Mouse (Mus musculus): ENCODE measurements around the gene Eif6. TPM values are rescaled to one million over a fixed set of nuclear protein-coding genes. Genes with fewer than 3 reads are reported as not detected.

Gene Eif6
- polyA plus RNA-seq, 1 experiment from 2014 or later, result 164 TPM

DNA sequence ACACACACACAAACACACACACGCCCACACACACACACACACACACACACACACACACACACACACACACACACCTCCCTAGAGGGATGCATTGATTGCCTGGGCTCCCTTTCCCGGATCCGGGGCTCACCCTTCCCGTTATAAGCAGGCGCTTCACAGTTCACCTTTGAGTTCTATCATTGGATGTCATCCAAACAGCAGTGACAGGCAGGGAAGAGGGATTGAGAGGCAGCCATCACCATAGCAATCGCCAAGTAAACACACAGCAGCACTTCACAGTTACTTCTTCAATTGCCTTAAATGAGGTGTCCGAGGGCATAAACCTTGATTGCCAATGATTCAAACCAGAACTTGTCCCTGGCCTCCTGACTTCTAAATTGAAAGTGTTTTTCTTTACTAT lies 47.7 kb downstream of the Eif6 start:
- H3K36me3 ChIP-seq (ENCODE audit: poor library complexity, severe bottlenecking), result no peaks in the 10 kb centered on the region
- no peak for ATAC-seq
- peaks cover 33% of the 10 kb centered on the region for H3K27me3 ChIP-seq
- 59% methylated on average over 7 of the region's 7 CpGs for WGBS
- no peak overlapping the region for H3K9ac ChIP-seq
- no peak overlapping the region for H3K4me3 ChIP-seq
- no peak overlapping the region for H3K27ac ChIP-seq
- H3K9me3 ChIP-seq (replicated peaks), result no peaks in the 10 kb centered on the region
- H3K4me2 ChIP-seq, result no peak overlapping the region
- peaks cover 28% of the 10 kb centered on the region for H3K4me1 ChIP-seq

DNA sequence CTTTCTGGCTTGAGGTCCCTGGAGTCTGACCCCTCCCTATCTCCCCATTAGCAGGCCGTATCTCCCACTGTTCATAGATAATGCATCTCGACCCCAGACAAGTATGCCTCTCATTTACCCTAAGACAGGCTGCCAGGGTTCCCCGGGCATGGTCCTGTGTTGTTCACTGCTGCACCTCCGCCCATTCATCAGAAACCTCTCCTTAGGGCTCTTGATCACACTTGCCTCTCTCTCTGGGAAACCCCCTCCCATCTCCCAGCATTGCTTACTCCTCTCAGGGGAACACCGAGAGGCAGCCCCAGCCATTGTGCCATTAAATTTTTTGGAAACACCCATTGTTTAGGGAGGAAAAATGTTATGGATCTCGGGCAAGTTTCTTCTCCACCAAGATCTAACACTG lies 48.7 kb downstream of the Eif6 start:
- WGBS, result 51% methylated on average over 6 of the region's 6 CpGs
- no peak overlapping the region for H3K9ac ChIP-seq
- no peak for ATAC-seq

DNA sequence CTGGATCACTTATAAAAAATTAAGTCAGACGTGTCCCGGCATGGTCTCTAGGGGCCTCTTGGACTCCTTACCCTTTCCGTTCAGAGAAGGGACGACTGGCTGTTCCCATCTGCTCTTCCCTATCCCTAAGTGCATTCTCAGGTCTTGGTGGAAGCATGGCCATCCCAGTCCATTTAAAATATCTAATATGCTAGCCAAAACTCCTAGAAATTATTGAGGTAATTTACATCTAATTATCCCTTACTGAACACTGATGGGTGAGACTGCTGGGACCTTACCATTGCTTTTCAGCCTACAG lies 49.1 kb downstream of the Eif6 start:
- H3K27ac ChIP-seq, result no peak overlapping the region; the same call in 1 of the 2 replicates
- H3K36me3 ChIP-seq (ENCODE audit: poor library complexity, severe bottlenecking), result no peaks in the 10 kb centered on the region
- no peaks in the 10 kb centered on the region for H3K9me3 ChIP-seq (replicated peaks)
- no peak overlapping the region for H3K4me3 ChIP-seq
- H3K27me3 ChIP-seq, result peaks cover 47% of the 10 kb centered on the region
- no peak for ATAC-seq
- no peak overlapping the region for H3K4me2 ChIP-seq
- H3K4me1 ChIP-seq, result peaks cover 28% of the 10 kb centered on the region
- no peak overlapping the region for H3K9ac ChIP-seq
- 81% methylated on average over 4 of the region's 4 CpGs for WGBS

More for the DNA sequence above, 48.7 kb downstream of the Eif6 start:
- Histone ChIP-seq H3K4me3 (no peak overlapping the region), H3K27me3 (peaks cover 44% of the 10 kb centered on the region), H3K4me2 (no peak overlapping the region), H3K36me3 (ENCODE audit: poor library complexity, severe bottlenecking) (no peaks in the 10 kb centered on the region), H3K4me1 (peaks cover 28% of the 10 kb centered on the region), H3K27ac (no peak overlapping the region; the same call in 1 of the 2 replicates), H3K9me3 (replicated peaks) (no peaks in the 10 kb centered on the region)

DNA sequence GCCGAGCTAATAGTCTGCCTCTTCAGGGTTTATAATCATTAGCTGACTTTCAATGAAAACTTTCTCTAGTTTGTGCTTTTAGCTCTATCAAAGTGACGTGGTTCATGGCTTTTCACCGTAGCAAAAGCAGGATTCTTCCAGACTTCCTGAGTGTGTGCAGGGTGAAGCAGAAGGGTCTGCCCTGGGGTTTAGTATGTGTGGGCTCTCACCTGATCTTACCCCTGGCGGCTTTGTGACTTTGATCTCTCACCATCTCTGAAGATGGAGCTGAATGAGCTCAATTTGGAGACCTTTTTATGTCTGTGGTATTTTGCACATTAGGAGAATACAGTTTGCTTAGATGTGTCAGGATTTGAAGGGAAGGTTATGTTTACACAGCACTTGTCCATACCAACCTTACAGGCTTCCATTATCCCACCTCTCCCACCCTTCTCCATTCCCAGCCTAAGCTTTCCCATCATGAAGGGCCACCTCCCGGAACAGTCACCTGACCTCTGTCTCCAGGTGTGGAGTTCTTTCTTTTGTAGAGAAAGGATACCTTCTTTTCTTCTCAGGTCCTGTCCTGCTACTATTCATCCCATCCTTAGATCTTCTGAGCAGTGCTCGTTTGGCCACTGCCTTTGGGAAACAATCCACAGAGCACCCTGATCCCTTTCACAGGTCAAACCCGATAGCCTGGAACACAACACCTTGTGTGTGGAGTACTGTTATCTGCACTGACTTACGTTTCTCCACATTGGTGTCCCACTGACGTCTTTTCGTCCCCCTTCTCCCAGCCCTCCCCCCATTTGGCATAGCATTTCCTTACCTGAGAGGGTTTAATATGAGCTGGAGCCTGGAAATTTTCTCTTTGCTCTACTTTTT lies 49.7 kb downstream of the Eif6 start:
- no peak overlapping the region for H3K9ac ChIP-seq
- no peak overlapping the region; the same call in 1 of the 2 replicates for H3K27ac ChIP-seq
- WGBS, result 72% methylated on average over 10 of the region's 10 CpGs
- peak overlapping the region; percentile 81 for H3K4me2 ChIP-seq
- no peak for ATAC-seq
- no peaks in the 10 kb centered on the region for H3K9me3 ChIP-seq (replicated peaks)
- H3K4me1 ChIP-seq, result peaks cover 28% of the 10 kb centered on the region
- H3K27me3 ChIP-seq, result peaks cover 47% of the 10 kb centered on the region
- H3K4me3 ChIP-seq, result peak overlapping the region; percentile 71; the same call in 1 of the 2 replicates
- no peaks in the 10 kb centered on the region for H3K36me3 ChIP-seq (ENCODE audit: poor library complexity, severe bottlenecking)

DNA sequence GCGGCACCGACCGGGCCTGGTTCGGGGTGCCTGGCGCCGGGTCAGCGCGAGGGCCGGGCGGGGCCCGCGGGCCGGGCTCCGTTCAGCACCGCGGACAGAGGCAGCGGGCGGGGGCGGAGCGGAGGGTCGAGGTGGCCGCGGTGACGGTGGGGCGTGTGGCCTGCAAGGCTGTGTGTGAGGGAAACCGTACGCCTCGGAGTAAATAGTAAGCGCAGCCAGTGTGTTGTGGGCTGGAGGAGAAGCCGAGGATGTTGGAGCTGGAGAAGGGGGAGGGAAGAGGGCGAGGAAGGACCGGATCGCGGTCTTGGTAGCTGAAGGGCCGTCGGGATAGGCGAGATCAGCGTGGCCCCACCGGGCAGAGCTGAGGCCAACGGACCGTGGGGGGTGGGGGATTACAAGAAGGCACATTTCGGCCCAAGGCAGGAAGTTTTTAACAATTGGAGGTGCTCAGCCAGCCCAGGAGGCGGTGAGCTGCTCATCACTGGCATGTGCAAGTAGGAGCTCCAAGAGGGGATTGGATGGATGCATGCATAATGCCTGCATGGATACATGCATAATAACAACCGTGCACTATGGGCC lies 51.0 kb downstream of the Eif6 start:
- Histone ChIP-seq H3K9me3 (replicated peaks) (no peaks in the 10 kb centered on the region), H3K4me2 (peak overlapping the region; percentile 81), H3K36me3 (ENCODE audit: poor library complexity, severe bottlenecking) (no peaks in the 10 kb centered on the region), H3K27me3 (peaks cover 47% of the 10 kb centered on the region), H3K4me3 (peak overlapping the region; percentile 71), H3K27ac (peak overlapping the region; percentile 61), H3K4me1 (peaks cover 28% of the 10 kb centered on the region), H3K9ac (peak overlapping the region; percentile 91)
- ATAC-seq, result peak; percentile 78
- under 1% methylated on average over 43 of the region's 44 CpGs for WGBS

DNA sequence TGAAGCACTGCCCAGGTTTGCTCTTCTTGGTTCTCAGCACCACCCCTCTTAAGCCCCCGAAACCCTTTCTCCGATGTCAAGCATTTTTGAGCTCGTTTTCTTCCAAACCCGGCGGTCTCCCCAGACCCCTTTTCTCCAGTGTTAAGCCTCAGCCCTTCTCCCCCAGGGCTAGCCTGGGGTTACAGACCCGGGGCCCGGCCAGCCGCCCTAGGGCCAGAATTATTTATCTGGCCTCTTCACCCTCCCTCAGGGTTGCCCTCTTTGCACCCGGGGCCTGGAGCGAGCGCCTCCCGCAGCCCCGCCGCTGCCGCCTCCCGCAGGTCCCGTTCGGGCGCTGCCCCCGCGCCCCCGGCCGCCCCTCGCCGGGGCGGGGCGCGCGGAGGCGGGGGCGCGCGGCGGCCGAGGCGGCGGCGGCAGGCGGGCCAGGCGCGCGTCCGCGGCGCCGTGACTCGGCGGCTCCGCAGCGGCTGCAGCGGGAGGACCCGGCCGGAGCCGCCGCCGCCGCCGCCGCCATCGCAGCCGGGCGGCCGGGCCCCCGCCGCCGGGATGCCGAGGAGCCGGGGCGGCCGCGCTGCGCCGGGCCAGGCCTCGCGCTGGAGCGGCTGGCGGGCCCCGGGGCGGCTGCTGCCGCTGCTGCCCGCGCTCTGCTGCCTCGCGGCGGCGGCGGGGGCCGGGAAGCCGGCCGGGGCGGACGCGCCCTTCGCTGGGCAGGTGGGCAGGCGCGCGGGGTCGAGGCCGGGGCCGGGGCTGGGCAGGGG lies 51.6 kb downstream of the Eif6 start, which contains the start of gene Mmp24:
Mmp24 (plus strand) TSS at position 416 of the 758 bp plus-strand sequence.
- peak within 1 kb of the TSS; percentile 81 for H3K4me2 ChIP-seq
- H3K9ac ChIP-seq, result peak within 1 kb of the TSS; percentile 91
- H3K4me1 ChIP-seq, result peaks cover 28% of the 10 kb centered on the region
- H3K27ac ChIP-seq, result peak within 1 kb of the TSS; percentile 61
- no peak for ATAC-seq
- peak within 1 kb of the TSS; percentile 71 for H3K4me3 ChIP-seq
- H3K27me3 ChIP-seq, result peaks cover 47% of the 10 kb centered on the region
- H3K36me3 ChIP-seq (ENCODE audit: poor library complexity, severe bottlenecking), result no peaks in the 10 kb centered on the region
- WGBS, result 2% methylated on average over 75 of the region's 100 CpGs
- no peaks in the 10 kb centered on the region for H3K9me3 ChIP-seq (replicated peaks)

DNA sequence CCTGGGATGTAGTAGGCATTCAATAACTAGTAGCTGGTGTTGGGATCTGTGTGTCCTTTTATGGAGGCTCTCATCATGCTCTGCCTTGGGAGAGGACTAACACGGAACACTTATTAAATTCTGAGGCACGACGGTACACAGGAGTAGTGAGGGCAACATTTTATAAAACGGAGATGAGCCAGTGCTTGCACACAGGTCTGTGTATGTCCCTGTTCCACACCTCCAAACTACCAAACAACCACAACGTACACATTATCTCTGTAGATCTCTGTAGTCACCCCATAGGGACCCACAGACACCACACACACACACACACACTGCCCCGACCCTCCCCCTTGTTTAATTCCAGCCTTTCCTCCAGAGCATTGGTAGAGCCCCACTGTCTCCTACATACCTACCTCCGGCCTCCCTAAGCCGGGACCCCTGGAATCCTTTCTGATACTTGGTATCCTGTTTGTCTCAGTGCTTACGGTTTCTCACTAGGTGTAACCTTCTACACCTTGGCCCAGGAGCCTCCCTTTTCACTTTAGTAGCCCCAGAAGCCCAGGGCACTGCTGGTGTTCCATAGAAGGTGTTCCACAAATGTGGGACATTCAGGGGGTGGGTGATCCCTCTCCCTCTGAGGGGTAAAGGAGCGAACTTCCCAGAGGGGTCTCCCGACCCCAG lies 52.3 kb downstream of the Eif6 start:
- Histone ChIP-seq H3K27me3 (peaks cover 47% of the 10 kb centered on the region), H3K27ac (no peak overlapping the region), H3K9ac (peak overlapping the region; percentile 91; the same call in 1 of the 2 replicates), H3K9me3 (replicated peaks) (no peaks in the 10 kb centered on the region), H3K36me3 (ENCODE audit: poor library complexity, severe bottlenecking) (no peaks in the 10 kb centered on the region), H3K4me1 (peaks cover 25% of the 10 kb centered on the region), H3K4me2 (peak overlapping the region; percentile 81), H3K4me3 (peak overlapping the region; percentile 71)
- ATAC-seq, result no peak
- 63% methylated on average over 11 of the region's 11 CpGs for WGBS

DNA sequence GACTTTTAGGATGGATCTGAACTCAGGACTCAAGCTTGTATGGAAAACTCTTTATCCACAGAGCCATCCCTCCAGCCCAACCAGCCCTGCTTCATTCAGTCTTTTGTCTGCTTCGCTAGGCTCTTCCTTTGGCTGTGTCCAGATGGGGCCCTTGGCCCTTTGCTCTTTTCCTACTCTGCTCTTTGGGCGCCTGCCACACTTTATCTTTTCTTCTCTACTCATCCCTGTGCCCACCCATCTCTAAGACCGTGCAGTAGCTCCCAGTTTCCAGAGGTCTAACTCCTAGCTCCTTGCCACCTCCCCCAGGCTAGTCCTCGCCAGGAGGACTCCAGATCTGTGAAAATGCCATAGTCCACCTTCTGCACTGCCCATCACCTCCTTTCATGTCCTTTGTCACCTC lies 53.1 kb downstream of the Eif6 start:
- H3K27me3 ChIP-seq, result peaks cover 50% of the 10 kb centered on the region
- H3K36me3 ChIP-seq (ENCODE audit: poor library complexity, severe bottlenecking), result no peaks in the 10 kb centered on the region
- 63% methylated on average over 4 of the region's 4 CpGs for WGBS
- no peak overlapping the region for H3K27ac ChIP-seq
- H3K4me2 ChIP-seq, result no peak overlapping the region
- no peaks in the 10 kb centered on the region for H3K9me3 ChIP-seq (replicated peaks)
- H3K4me3 ChIP-seq, result no peak overlapping the region
- peaks cover 20% of the 10 kb centered on the region for H3K4me1 ChIP-seq
- H3K9ac ChIP-seq, result no peak overlapping the region
- ATAC-seq, result no peak

Other genes starting within 250 kb of the Eif6 start
- 16.7 and 18.7 TPM in 2 replicates for gene Gss, start 234.1 kb downstream of the Eif6 start, polyA plus RNA-seq (2015; fragmentation: Nextera tagmentation; extraction: Ambion mirVana)
- 0.28 and 0.61 TPM in 2 replicates for gene Myh7b, start 215.7 kb downstream of the Eif6 start, polyA plus RNA-seq (2015; fragmentation: Nextera tagmentation; extraction: Ambion mirVana)
- 142 and 144 TPM in 2 replicates for gene Trpc4ap, start 134.5 kb downstream of the Eif6 start, polyA plus RNA-seq (2015; fragmentation: Nextera tagmentation; extraction: Ambion mirVana)
- 35.1 and 38.6 TPM in 2 replicates for gene Edem2, start 97.5 kb downstream of the Eif6 start, polyA plus RNA-seq (2015; fragmentation: Nextera tagmentation; extraction: Ambion mirVana)
- not detected in 2 replicates for gene Gm17581, start 91.1 kb downstream of the Eif6 start, polyA plus RNA-seq (2015; fragmentation: Nextera tagmentation; extraction: Ambion mirVana)
- gene Procr, start 75.8 kb downstream of the Eif6 start, polyA plus RNA-seq (2015; fragmentation: Nextera tagmentation; extraction: Ambion mirVana), result 1.6 and 2.0 TPM in 2 replicates
- 5.1 and 5.8 TPM in 2 replicates for gene Mmp24, start 51.6 kb downstream of the Eif6 start, polyA plus RNA-seq (2015; fragmentation: Nextera tagmentation; extraction: Ambion mirVana)
- 19.4 and 20.3 TPM in 2 replicates for gene BC029722, start 7.5 kb downstream of the Eif6 start, polyA plus RNA-seq (2015; fragmentation: Nextera tagmentation; extraction: Ambion mirVana)
- 0.35 and 0.54 TPM in 2 replicates for gene Fam83c, start 7.9 kb upstream of the Eif6 start, polyA plus RNA-seq (2015; fragmentation: Nextera tagmentation; extraction: Ambion mirVana)
- 69.9 and 73.5 TPM in 2 replicates for gene Uqcc1, start 103.4 kb upstream of the Eif6 start, polyA plus RNA-seq (2015; fragmentation: Nextera tagmentation; extraction: Ambion mirVana)
- gene Gm15557, start 113.8 kb upstream of the Eif6 start, polyA plus RNA-seq (2015; fragmentation: Nextera tagmentation; extraction: Ambion mirVana), result not detected in 2 replicates
- gene Gdf5, start 118.4 kb upstream of the Eif6 start, polyA plus RNA-seq (2015; fragmentation: Nextera tagmentation; extraction: Ambion mirVana), result 2.4 and 4.0 TPM in 2 replicates
- 23.1 and 25.4 TPM in 2 replicates for gene Cep250, start 129.5 kb upstream of the Eif6 start, polyA plus RNA-seq (2015; fragmentation: Nextera tagmentation; extraction: Ambion mirVana)
- gene 6430550D23Rik, start 181.1 kb upstream of the Eif6 start, polyA plus RNA-seq (2015; fragmentation: Nextera tagmentation; extraction: Ambion mirVana), result 1.3 TPM in 2 replicates
- 264 and 293 TPM in 2 replicates for gene Ergic3, start 181.1 kb upstream of the Eif6 start, polyA plus RNA-seq (2015; fragmentation: Nextera tagmentation; extraction: Ambion mirVana)
- gene Fer1l4, start 226.0 kb upstream of the Eif6 start, polyA plus RNA-seq (2015; fragmentation: Nextera tagmentation; extraction: Ambion mirVana), result not detected in 2 replicates
- gene Spag4, start 238.2 kb upstream of the Eif6 start, polyA plus RNA-seq (2015; fragmentation: Nextera tagmentation; extraction: Ambion mirVana), result 5.2 and 7.0 TPM in 2 replicates